Mouse (Mus musculus): ENCODE data around the gene Mtfp1.

Gene Mtfp1

GRCm38 (mm10) chr11:4080219-4080618, 15.0 kb downstream of the Mtfp1 start:
- DNase-seq (ENCODE audit: low spot score), result peak; percentile 33

GRCm38 (mm10) chr11:4078267-4078933, 16.8 kb downstream of the Mtfp1 start:
- DNase-seq (ENCODE audit: low spot score), result no peak

- DNase-seq (ENCODE audit: low spot score), result no peak
Measured at GRCm38 (mm10) chr11:4076633-4077032, 18.6 kb downstream of the Mtfp1 start.

- DNase-seq (ENCODE audit: low spot score), result no peak
Measured at GRCm38 (mm10) chr11:4069664-4070063, 25.6 kb downstream of the Mtfp1 start.

- no peak for DNase-seq (ENCODE audit: low spot score)
Measured at GRCm38 (mm10) chr11:4064627-4065122, 30.6 kb downstream of the Mtfp1 start, which contains the start of gene Sec14l3. Gene Sec14l3 (plus strand): TSS chr11:4064841.

GRCm38 (mm10) chr11:4062981-4063380, 32.3 kb downstream of the Mtfp1 start:
- no peak for DNase-seq (ENCODE audit: low spot score)

- DNase-seq (ENCODE audit: low spot score), result no peak
Measured at GRCm38 (mm10) chr11:4062523-4062922, 32.7 kb downstream of the Mtfp1 start.

- DNase-seq (ENCODE audit: low spot score), result no peak
Measured at GRCm38 (mm10) chr11:4060866-4061575, 34.2 kb downstream of the Mtfp1 start.

- DNase-seq (ENCODE audit: low spot score), result peak; percentile 46
Measured at GRCm38 (mm10) chr11:4053586-4053985, 41.7 kb downstream of the Mtfp1 start.

GRCm38 (mm10) chr11:4048438-4048837, 46.8 kb downstream of the Mtfp1 start:
- no peak for DNase-seq (ENCODE audit: low spot score)

GRCm38 (mm10) chr11:4047766-4048165, 47.5 kb downstream of the Mtfp1 start:
- no peak for DNase-seq (ENCODE audit: low spot score)

GRCm38 (mm10) chr11:4046526-4046925, 48.7 kb downstream of the Mtfp1 start:
- DNase-seq (ENCODE audit: low spot score), result no peak

GRCm38 (mm10) chr11:4043081-4043480, 52.2 kb downstream of the Mtfp1 start:
- DNase-seq (ENCODE audit: low spot score), result no peak

All from T-cell, adult 2 months (primary cell).